Mouse (Mus musculus) embryo, embryonic 11 days (tissue): ENCODE results near the gene Tcaim.
"Not testable (repeated sequence)": the region's sequence is repeated elsewhere in the genome, so short reads cannot be mapped to it uniquely, and the experiment has no call there.

ENCODE experiments used
- DNase-seq: peaks from one replicate; pipeline ENCODE4 v3.0.0-alpha.2; 2015

The Tcaim gene

DNA sequence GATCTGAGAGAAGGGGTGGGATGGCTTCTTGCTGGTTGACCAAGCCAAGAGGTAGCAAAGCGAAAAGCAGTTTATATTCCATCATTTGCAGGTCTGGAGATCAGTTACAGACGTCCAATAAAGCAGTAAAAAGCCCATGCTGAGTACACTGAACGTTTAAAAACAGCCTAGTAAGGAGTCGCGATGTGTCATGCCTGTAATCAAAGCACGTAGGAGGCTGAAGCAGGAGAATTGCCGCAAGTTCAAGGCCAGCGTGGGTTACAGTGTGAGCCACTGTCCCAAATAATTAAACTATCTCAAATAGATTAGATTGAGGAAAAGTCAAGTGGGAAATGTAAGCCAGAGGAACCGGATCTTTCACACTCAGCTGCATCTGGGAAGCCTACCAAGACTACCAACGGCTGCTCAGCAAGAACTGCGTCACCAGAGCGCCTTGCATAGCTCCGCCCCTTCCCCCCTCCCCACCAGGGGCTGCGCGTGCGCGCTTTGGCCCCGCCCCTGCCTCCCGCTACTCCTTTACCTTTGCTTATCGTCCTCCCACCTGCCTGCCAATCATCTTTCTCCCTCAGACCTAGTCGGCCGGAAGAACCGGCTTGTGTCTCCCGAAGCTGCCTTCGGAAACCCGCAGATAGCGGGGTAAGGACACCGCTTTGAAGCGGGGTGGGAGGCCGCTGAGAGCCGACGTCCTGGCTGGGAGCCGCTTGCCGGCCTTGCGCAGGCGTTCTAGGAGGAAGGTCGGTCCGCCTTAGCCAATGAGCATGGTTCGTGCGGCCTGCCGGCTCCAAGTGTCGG, at the start of gene Tcaim:
Gene Tcaim (plus strand): TSS at position 487 of the 792 bp plus-strand sequence.
- DNase-seq = peak; percentile 94

DNA sequence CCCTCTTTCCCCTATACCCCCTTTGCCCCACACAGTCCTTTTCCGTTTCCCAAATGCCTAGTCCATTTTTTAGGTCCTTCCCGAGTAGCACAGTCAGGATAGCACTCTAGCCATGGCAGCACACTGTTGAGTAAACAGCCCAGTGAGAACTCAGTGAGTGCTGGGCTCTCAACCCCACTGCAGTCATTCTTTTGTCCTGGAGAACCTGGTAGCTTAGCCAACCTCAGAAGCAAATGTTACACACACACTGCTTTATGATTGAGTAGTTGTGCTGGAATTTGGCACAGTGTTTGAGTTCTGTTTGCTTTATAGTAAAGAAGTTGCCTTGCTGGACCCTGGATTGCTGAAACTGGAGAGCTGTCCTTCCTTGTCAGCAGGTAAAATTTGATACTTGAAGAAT, 47.7 kb upstream of the Tcaim start:
- DNase-seq = no peak

DNA sequence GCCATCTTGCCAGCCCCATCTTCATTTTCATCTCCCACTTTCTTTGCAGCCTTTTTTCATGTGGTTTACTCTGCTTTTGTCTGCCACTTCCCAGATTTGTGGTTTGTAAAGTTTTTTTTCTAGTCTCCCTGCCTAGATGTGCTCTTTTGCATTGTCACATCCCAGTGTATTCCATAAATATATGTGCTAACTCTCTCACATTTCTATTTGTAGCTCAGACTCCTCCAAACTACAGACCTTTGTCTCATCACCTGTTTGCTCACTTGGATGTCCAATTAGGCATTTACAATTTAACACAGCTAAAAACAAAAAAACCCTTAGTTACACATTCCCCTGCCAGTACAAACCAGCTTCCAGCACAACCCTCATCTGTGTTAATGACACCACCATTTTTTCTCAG, 45.2 kb upstream of the Tcaim start:
- no peak for DNase-seq

DNA sequence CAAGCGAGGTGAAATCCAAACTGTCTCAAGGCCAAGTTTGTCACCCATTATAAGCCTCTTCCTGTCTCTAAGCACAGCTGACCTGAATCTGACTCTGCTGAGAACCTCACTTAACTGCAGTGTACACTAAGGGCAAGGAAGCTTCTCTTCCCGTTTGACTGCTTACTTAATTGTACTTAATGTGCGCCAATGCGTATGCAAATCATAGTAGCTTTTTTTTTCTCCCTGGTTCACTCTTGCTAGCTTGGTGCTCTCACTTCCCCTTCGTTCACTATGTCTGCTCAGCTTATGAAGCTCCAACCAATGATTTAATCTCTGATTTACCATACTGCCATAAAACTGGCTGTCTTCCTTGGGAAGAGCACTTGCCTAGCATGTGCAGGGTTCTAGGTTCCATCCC, 20.1 kb upstream of the Tcaim start:
- DNase-seq = no peak

DNA sequence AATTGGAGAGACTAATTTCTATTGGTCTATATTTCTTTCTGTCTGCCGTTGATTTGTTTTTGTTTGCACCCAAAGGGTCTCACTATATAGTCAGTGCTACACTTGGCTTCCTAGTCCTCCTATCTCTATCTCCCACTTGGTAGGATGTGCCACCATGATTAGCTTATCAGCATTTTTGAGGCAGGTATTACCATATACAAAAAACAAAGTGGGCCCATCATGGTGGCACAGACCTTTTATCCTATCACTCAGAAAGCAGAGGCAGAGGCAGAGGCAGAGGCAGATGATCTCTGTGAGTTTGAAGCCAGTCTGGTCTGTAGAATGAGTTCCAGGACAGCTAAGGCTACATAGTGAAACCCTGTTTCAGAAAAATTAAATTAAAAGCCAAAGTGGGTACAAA, 18.8 kb upstream of the Tcaim start:
- no peak for DNase-seq

DNA sequence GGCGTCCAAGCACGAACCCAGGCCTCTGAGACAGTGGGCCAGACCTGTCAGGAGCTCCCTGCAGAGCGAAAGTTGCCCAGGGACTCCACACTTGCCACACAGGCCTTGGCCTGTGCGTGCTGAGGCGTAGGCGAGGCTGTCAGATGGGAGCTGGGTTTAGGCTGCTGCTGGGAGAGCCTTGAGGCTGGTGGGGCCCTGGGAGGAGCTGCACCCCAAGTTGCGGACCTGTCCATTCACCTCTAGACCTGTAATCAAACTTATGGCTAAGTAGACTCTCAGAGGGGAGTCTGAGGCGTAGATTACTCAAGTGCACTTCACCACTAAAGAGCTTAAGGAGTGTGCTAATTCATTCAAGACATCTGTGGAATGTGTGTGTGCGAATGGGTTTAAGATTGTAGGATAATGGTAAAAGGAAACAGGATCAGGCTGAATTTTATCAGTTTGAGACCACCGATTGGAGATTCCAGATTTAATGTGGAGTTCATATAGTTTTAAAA, 554 bp downstream of the Tcaim start:
- no peak for DNase-seq

DNA sequence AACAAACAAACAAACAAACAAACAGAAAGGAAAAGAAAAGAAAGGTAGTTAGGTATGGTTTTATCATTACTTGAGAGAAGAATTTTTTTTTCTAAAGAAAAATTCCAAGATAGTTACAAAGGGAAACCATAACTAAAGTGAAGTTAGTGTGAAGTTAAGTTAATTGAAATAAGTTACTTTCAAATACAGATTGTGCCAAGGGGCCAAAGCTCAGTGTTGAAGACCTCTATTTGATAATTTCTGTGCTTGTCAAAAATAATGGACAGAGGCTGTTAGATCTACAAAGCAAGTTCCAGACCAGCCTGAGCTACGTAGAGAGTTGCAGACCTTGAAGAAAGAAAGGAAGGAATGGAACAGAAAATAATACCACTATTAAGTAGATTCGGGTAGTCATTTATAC, 1.8 kb downstream of the Tcaim start:
- no peak for DNase-seq

DNA sequence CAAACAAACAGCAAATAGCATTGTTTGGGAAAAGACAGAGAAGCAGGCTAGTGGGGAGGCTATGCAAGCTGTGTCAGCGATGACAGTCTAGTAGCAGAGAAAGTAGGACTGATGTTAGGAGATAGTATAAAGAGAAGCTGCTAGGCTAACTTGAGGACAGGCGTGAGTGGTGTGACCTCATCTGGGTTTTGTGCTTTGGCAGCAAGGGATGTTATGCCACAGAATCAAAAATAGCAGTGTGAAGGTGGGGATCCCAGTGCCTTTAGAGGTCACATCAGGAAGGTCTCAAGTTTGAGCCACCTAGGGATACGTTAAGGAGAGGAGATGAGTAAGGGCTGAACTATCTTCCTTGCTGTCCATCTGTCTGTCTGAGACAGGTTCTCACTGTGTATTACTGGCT, 4.9 kb downstream of the Tcaim start:
- no peak for DNase-seq

DNA sequence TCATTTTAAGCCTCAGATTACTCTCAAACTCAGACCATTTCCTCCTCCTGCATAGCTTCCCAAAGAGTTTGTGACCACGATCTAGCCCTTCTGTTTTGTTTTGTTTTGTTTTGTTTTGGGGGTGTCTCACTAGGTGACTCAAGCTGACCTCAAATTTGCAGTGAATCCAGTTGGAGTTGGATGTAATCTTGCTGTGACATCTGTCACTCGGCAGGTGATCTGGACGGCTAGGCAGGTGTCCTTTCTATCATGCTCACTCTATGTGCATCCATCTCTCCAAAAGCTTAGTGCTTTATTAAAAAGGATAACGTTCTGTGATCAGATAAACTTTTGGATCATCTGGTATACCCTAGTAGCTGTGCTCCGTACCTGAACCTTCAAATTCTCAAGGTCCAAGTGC, 7.0 kb downstream of the Tcaim start:
- DNase-seq = no peak

DNA sequence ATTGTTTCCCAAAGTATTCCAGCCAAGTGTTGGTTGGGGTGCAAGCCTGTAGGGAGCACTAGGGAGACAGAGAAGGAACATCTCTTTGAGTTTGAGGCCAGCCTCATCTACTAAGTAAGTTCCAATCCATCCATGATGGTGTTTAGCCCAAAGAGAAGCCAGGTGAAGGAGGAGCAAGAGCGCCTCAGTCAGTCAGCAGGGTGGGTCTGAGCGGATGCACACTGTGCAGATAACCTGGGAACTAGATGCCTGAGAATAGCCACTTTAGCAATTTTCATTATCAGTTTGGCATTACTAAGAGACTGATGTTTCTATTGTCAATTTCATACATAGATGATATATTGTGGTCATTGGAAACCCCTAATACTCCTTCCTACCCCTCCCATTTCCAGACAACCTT, 9.4 kb downstream of the Tcaim start:
- DNase-seq = no peak

DNA sequence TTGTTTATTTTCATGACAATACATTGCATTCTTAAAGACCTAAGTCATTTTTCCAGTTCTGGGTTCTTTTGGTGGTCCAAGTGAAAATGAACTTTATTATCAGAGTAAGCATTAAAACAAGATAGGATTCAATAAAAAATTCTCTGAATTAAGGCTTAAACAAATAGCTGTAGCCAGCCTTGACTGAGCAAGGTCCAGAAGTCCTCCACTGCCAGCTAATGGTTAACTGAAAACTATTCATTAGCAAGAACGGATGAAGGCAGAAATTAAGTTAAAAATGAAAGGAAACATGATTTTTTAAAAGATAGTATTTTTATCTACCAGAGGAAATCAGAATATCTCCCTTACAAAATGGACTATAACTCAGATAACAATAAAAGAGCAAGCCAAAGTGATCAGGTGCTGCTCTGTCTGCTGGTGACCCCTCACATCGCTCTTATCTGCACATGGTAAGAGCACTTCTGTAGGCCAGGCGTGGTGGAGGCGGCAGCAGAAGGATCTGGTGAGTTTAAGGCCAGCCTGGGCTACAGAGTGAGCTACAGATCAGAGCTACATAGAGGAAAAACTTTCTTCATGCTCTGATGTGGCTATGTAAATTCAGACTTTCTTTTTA, 10.0 kb downstream of the Tcaim start:
- no peak for DNase-seq

DNA sequence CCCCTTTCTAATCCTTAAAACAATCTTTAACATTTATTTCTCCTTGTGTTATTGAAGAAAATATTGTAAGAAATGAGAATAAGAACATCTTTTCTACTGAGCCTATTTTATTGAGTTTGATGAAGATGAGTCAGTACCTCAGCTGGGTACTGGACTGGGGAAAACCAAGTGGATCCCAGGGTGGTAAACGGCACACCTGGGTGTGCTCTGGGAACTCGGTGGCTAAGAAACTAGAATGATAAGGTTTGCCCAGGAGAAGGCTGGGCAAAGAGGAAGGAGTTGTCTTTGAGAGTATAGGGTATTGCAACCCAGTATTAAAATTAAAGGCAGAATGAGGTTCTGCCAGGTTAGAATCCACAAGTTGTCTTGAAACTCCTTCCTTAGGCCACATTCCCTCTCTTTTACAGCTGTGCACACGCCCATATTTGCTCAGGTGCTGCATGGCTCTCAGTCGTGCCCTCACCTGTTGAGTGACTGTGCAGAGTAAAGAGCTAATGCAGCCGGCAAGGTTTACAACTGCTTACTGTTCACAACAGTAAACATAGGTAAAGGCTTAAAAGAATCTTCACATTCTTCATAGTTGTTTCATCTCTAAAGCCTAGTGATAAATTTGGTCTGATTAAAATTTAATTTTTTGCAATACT, 18.2 kb downstream of the Tcaim start:
- no peak for DNase-seq

DNA sequence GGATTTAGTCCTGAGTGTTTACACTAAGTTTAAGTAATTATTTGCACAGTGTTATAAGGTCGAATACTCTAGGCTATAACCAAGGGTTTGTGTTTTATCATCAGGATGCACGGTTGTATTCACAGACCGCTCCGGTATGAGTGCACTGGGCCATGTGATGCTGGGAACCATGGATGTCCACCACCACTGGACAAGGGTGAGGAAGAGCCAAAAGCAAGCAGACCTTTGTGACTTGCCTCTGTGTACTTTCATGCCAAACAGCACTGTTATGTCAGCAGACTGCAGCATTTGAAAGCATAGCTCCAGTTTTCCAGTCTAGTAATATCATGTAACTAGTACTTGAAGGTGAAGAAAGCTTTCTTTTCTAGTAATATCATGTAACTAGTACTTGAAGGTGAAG, 21.4 kb downstream of the Tcaim start:
- no peak for DNase-seq

DNA sequence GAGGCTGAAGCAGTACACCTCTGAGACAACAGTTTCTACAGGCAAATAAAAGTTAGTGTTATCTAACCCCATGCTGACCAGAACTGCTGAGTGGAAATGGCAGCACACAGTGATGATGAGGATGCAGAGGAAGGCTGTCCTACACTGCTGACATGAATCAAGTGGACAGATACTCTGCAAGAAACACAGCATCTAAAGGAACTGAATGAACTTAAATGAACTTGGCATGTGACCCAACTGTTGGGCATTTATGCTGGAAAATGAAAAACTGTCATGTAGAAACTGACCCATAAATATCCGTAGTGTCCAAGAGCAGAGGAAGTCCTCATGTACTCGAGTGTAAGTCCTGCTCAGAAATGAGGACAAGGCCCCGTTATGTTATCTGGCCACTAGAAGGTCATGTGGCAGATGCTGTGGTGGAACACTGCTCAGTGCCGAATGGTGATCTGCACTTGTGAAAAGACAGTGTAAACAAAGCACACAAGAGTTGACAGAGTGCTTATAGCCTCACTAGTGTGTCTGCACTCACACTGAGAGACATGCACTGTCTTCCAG, 24.6 kb downstream of the Tcaim start:
- no peak for DNase-seq

DNA sequence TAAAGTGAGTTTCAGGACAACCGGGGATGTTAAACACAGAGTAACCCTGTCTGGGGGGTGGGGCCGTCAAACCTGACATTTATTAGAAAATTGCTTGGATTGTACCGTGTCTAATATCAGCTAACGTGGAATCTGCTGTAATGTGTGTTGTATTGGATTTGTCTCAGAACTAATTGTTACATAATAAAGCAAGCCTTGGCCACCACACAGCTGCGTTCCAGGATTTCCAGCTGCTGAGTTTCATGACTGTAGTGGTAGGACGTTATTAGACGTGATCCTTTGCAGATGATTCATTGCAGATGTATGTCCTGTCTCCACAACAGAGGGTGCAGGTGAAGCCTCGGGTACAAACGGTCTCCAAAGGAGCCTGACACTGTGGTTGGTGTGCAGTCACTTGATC, 30.8 kb downstream of the Tcaim start:
- DNase-seq = no peak

DNA sequence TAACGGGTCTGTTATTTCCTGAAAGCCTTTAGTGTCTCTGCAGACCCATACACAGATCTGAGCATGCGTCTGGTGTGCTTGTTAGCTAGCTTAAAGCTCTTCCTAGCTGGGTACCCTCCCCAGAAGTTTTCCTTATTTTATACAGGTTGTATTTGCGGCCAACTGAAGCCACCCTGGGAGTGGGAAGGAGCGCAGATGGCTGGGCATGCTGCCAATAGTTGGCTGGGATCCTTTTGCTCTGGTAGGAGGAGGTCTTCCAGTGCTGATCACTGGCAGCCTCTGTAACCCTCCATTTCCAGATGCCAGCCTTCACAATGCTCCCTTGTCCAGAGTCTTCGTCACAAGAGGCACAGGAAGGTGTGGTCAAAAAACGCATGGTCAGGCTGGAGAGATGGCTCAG, 31.5 kb downstream of the Tcaim start:
- no peak for DNase-seq

DNA sequence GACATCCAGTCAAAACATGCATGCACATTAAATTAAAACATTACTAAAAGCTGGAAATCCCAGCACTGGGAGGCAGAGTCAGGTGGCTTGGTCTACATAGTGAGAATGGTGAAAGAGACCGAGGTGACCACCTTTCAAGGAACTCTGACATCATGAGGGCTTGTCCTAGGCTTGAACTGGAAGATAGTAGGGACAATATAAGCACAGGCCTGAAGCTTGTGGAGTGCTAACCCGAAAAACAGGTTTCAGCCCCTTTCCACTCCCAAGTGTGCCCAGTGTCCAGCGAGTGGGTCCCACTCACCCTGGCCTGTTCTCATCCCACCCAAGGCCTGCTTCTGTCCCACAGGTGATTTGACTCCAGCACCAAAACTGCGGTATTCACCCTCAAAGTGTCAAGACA, 31.9 kb downstream of the Tcaim start:
- no peak for DNase-seq

DNA sequence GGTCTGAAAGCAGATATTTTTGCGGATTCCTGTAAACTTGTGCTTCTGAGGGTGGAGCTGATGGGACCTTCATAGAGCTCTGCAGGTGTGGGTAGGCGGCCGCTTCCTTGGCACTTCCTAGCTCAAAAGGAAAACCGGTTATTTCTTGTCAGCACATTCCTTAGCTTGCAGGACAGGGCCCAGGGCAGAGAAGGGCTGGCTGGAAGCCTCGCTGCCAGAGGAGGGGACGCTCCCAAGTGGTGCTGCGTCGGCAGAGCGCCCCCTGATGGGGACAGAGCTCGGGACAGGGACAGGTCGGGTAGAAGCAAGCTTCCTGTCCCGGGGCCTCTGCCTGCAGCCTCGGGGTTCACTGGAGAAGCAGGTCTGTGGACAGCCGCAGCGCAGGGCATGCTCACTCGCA, 32.3 kb downstream of the Tcaim start:
- peak; percentile 58 for DNase-seq

DNA sequence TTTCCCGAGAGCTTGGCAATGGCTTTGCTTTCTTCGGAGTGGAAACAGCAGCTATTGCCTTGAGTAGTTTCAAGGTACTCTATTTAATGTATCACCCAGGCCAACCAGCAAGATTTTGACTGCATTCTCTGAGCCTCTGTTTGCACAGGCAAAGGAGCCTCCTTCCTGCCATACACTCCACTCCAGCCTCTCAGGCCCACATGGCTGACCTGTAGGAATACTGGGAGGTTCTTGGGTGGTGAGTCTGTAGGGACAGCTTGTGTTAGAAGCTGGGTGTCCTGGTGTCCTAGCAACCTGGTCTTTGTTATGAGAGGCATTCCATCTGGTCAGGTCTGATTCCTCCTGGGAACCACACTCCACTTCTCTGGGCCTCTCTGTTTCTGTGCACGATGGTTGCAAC, 38.4 kb downstream of the Tcaim start, which contains the start of gene Gm35549:
Gene Gm35549 (minus strand): TSS at position 276 of the 400 bp plus-strand sequence.
- DNase-seq = no peak

DNA sequence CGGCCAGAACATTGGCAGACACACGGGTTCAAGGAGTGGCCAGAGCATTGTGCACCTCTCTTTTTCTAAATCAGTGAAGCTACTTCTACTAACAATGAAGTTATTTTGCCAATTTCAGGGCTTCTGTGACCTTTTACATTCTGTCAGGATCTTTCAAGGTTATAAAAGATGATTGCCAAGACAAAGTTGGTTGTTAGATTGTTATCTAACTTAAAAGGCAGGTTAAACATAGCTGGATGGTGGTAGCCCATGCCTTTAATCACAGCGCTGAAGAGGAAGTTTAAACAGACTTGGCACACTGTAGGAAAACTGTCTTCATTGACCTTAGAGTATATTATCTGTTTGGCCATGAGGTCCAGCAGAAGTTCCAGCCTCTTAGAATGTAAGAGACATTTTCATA, 40.3 kb downstream of the Tcaim start:
- no peak for DNase-seq

DNA sequence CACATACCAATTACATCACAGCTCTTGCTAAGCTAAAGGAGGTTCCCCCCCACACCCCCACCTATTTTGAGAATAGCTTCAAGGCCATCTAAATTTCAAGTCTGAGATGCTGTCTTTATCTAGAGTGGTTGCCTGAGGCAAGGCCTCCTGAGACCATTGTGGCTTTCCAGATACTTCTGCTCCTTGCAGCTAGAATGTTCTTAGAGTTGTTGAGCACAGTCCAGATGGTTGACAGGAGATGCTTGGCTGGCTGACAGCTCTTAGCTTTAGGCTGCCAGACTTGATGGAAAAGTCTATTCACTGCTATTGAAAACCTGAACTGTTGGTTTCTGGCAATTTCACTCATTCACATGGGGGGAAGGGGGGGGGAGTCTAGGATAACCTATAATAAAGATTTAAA, 40.8 kb downstream of the Tcaim start:
- no peak for DNase-seq

DNA sequence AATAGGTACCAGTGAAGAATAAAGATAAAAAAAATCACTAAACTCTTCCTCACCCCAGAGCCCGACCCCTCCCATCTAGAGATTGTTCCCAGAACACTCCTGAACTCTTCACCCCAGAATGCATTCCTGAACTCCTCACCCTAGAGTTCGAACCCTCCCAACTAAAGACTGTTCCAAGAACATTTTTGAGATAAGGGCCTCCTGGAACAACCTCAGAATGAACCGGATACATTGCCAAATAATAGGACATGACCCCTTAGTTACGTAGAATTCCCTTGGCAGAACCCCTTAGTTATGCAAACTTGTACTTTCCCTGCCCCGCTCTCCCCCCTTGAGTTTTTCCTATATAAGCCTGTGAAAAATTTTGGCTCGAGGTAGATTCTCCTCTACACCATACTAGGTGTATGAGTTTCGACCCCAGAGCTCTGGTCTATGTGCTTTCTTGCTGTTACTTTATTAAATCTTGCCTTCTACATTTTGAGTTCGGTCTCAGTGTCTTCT, 42.5 kb downstream of the Tcaim start:
- DNase-seq = not testable (repeated sequence)

DNA sequence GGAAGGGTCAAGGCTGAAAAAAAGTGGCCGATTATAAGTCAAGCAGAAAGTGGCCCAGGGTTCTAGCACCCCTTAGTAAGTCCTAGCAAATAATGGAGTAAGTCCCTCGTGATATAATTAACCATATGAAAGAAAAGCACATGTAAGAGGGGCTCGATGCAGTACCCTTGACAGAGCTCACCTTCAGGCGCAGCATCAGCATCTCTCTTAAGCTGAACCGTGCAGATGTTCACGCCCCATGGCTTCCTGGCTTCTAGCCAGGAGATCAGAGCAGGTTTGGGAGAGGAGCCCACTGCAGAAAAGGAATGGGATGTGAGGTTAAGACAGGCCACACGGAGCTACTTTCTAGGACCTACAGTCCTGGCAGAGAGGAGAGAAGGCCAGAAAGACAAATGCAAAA, 49.2 kb downstream of the Tcaim start:
- DNase-seq = no peak

DNA sequence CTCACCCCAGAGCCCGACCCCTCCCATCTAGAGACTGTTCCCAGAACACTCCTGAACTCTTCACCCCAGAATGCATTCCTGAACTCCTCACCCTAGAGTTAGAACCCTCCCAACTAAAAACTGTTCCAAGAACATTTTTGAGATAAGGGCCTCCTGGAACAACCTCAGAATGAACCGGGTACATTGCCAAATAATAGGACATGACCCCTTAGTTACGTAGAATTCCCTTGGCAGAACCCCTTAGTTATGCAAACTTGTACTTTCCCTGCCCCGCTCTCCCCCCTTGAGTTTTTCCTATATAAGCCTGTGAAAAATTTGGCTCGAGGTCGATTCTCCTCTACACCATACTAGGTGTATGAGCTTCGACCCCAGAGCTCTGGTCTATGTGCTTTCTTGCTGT, 49.8 kb downstream of the Tcaim start:
- not testable (repeated sequence) for DNase-seq
